Mouse (Mus musculus) monocyte, adult 2 months (primary cell): ENCODE results near the gene Axl.
A peak's percentile ranks its signal among the peaks of the same experiment; 100 is the strongest.
"Not testable (repeated sequence)": the region's sequence is repeated elsewhere in the genome, so short reads cannot be mapped to it uniquely, and the experiment has no call there.

ENCODE experiments used
- DNase-seq, 2 experiments: peaks; one replicate each; pipeline ENCODE4 v3.0.0; 2022; ENCODE audit warnings: low spot score in 2 of 2, low read depth in 1 of 2

Gene Axl

DNA sequence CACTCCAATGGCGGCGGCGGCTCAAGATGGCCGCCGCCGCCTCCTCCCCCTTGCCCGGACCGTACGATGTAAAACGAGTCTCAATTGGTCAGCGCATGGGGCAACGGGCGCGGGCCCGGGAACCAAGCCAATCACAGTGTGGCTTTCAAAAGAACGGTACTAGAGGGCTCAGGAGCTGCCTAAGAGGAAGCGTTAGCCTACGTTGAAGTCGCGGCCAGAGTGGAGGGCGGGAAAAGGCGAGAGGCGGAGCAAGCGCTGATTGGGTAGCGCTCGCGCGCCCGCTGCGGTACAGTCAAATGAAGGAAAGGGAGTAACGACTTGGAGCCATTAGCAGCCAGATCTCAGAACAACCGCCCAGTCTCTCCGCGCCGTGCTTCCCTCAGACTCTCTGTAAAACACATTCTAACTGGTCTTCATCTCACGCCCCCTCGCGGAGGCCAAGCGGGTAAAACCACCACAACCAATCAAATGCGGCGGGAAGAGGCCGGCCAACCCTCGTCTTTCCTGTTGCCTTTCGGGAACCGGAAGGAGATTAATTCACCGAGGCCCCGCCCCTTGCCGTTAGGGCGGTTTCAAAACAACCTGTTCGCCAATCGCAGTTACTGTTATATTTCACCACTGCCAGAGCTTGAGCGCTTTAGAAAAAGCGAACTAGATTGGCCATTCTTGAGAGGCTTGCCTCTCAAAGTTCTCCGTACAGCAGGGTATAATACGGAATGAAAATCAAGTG is 33.6 kb downstream of the Axl start, which contains the start of gene Hnrnpul1:
Gene Hnrnpul1, minus strand, starts transcription at position 20 of the 730 bp plus-strand sequence.
- DNase-seq, result peak; percentile 99

DNA sequence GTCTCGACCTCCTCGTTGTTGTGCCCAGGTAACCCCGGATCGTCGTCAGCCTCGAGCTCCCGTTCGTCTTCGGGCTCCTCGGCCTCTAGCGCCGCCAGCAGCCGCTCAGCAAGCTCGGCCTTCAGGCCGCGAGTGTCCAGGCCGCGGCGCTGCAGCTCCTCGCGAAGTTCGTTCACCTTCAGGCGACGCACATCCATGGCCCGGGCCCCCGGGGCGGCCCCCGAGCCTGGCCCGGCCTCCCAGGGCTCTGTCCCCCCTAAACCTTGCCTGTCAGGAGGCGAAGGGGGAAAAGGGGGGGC is 34.1 kb downstream of the Axl start:
- no peak for DNase-seq

DNA sequence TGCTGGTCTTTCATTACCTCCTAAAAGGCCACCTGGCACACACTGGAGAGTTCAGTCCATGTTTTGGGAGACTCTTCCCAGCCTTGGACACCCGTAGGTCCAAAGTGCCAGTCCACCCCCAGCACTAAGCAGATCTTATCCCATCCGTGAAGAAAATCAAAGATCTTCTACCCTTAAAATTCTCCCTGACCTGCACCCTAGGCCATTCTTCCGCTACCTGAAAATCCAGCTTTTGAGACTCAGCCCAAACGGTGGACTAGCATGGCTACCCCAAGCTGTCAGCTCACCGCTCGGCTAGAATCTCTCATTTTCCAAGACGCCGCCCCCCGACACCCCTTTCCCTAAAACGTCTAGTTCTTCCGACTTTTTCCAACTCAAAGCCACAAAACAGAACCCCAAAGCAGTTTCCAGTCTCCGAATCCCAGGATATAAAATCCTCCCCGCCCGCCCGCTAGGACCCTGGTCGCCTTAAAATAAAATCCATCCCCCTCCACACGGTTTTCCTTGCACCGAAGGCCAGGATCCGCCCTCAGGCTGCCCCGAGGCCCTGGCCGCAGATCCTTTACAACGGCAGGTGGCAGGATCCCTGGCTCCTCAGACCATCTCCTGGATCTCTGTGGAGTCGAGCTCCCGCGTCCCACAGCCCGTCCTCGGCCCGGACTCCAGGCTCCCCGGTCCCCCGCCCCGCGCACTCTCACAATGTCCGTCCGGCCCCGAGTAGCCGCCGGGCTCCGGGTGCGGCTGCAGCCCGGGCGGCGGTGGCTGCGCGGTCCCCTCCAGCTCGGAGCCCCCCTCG is 34.7 kb downstream of the Axl start:
- DNase-seq, result no peak

DNA sequence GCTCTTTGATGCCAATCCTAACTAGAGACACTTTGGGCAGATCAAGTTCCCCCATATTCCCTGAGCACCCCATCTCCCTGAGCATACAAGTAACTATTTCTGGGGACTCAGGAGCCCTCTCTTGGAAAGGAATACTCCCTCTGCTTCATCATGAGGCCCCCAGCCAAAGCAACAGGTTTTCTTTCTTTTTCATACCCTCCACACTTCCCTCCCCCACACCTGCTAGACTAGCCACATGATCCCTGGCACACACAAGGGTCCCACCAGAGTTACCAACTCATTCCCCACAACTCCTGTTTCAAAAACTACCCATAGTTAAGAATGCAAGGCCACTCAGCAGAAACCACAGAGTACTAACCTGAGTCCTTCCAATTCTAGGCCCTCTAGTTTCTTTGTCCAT is 35.4 kb downstream of the Axl start:
- DNase-seq, result no peak

DNA sequence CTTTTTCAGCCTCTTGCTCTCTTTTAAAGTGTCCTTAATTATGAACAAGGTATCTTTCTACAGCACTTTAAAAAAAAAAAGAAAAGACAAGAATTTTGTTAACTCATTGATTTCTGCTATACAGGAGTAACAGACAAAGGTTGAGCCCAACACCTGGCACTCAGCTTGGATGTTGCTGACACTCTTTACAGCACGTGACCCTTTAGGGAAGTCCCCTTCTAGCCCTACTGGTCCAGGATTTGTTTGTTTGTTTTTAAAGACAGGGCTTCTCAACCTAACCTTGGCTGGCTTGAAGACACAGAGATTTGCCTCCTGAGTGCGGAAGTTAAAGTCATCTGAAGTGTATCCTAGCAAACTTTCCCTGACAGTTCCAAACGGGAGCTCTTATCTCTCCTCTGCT is 41.7 kb downstream of the Axl start:
- DNase-seq, result no peak

DNA sequence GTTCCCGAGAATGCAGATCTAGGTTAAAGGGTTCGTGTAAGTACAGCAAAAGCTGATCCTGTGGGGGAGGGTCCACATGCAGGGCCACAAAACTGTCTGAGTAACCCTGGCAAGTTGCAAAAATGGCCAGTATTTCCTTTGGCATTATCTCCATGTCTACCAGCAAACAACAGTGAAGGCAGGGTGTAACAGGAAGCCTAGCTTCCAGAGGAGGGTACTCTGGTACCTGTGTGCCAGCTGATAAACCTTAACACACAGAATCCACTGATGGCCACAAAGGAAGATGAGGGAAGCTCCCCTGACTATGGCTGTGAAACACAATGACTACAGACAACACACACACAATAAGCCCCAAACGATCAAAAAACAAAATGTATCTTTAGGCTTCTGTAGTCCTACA is 50.2 kb downstream of the Axl start:
- no peak for DNase-seq

DNA sequence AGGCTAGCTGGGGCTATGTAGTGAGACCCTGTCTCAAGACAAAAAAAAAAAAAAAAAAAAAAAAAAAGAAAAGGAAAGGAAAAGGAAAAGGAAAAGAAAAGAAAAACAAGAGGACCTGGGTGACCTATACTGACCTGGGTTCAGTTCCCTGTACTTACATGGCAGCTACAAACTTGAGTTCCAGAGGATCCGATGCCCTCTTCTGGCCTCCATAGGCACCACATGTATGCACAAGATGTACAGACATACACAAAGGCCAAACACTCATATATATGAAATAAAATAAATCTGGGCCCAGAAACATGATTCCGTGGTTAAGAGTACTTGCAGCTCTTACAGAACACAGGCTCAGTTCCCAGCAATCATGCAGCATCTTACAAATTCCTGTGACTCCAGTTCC is 51.6 kb downstream of the Axl start:
- DNase-seq, result no peak

DNA sequence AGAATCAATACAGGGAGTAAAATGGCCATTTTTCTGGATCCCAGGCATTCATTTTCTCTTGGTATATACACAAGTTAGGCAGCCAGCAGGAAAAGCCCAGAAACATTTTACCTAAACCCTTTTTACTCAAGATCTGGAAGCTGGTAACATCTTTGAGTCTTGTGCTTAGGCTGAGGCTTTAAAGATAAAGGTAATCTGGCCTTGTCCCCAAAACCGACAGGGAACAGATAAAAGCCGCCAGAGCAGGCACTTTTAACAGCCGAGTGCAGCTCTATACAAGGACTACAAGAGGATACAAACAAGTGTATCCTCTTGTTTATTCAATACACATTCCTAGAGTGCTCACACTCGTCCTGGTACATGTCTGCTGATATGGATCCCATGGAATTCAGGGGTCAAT is 53.5 kb downstream of the Axl start:
- no peak for DNase-seq

DNA sequence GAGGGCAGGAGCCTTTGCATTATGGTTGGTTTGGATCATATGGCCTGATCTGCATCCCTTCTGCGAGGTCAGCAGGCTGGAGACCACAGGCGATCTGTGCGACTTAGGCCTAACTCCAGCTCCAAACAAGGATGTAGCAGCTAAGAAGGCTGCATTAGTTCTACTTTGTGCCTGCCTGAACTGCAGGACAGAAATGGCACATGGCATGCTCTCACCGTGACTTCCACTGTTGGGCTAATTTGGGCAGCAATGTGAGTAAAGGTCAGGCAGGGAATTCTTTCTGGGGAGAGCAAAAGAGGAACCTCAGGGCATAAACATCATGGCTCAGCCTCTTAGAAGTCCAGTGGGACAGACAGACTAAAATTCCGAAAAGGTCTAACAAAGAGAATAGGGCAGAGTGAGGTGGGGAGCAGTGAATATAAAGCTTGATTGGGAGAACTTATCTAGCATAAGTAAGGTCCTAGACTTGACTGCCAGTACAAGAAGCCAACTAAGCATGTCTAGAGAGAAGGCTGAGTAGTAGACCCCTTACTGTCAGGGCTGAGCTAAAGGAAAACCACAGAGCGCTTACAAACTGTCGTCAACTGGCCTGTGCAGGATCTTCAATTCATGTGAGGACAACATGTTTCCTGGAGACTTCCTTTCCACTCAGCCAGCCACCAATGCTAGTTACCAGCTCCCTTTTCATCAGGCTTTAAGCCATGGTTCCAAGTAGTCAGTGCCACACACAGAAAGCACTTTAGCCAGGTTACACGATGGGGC is 57.0 kb downstream of the Axl start:
- no peak for DNase-seq

DNA sequence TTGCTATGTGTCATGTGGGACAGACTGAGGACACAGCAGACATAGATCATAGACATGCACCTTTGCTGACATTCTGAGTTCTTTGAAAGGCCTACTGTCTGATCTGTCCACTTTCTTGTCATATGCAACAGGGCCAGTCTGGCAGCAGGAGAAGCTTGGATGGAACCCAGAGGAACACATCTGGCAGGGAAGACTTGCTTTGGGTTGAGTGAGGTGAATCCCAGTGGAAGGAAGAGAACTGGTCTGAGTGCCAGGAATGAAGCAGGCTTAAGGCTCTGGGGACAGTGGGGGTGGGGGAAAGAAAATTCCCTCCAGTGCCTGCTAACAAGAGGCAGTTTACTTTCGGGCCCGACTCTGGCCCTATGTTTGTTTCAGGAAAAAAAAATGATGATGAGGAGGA is 58.6 kb downstream of the Axl start:
- DNase-seq, result no peak

DNA sequence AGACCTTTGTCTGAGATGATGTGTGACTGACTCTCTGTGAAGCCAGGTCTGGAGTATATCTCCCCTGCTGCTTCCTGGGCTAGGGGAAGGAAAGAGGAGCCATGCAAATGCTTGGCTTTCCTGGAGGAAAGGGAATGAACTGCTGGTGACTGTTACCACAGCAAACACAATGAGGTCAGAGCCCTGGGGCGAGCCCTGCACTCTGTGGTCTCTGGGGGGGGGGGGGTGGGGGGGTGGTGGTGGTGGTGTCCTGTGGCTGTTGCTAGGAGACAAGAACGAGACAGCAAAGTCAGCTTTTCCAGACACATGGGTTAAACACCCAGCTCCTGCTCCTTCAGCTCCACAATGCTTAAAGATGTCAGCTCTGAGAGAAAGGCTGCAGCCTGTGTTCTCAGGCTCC is 59.1 kb downstream of the Axl start:
- DNase-seq, result no peak

DNA sequence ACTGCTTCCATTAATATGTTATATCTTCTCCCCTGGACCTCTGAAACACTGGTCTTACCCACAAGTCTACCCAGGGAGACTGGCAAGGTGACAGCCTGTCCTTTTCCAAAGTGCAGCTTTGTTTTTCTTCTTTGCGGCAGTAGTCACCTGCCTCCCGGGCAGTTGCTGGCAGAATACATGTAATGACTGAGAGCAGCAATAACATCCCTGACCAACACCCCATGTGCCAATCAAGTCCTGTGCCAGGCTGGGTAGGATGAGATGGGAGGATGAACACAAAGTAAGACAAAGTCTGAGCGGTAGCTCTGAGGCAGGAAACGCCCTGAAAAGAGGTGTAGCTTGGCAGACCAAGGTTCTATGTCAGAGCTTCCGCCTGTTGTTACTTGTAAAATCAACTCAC is 60.7 kb downstream of the Axl start:
- no peak for DNase-seq

DNA sequence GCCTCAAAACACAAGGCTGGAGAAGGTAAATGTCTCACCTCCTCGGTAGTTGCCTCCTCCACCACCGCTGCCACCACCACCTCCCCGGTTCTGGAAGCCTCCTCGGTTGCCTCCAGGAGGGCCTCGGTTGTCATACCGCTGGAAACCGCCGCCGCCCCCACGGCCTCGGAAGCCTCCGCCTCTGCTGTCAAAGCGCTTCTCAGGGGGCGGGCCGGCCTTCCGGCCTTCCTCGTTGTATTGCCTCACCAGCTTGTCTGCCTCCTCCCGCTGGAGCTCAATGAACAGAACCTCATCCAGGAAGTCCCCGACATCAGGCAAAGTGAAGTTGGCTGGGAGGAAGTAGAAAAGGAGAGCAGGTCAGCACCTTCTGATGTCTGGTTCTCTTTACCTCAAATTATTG is 62.6 kb downstream of the Axl start:
- DNase-seq, result no peak

DNA sequence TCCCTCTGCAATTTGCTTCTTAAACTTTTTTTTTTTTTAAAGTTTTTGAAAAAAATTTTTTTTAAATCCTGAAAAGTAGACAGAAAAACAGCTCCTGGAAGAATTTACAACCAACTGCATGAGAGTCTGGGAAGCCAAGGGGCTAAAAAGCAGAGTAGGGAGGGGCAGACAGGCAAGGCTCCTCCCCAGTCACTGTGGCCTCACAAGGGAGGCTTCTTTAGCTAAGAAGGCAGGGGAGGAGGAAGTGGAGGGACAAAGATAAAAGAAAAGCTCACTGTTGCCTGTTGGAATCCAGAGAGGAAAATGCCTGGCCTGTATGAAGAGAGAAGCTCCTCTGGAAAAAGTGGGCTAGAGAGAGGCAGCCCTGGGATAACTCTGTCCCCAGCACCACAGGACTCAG is 66.7 kb downstream of the Axl start:
- not testable (repeated sequence) for DNase-seq

DNA sequence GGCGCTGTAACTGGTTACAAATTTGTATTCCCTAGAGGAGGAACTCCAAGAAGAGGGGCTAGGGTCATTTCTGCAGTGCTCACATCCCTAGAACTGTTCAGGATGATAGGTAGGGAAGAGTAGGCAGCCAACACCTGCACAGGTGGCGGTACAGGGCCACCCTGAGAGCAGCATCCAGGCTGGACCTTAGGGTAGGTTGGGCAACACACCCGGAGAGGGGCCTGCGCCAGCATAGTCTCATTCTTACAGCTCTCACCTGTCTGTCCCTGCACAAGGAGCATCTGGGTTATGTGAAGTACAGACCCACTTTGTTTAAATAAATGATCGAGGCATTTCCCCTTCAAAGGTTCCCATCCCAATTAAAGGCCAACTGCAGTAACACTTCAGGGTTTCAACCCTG is 67.7 kb downstream of the Axl start:
- DNase-seq, result no peak

DNA sequence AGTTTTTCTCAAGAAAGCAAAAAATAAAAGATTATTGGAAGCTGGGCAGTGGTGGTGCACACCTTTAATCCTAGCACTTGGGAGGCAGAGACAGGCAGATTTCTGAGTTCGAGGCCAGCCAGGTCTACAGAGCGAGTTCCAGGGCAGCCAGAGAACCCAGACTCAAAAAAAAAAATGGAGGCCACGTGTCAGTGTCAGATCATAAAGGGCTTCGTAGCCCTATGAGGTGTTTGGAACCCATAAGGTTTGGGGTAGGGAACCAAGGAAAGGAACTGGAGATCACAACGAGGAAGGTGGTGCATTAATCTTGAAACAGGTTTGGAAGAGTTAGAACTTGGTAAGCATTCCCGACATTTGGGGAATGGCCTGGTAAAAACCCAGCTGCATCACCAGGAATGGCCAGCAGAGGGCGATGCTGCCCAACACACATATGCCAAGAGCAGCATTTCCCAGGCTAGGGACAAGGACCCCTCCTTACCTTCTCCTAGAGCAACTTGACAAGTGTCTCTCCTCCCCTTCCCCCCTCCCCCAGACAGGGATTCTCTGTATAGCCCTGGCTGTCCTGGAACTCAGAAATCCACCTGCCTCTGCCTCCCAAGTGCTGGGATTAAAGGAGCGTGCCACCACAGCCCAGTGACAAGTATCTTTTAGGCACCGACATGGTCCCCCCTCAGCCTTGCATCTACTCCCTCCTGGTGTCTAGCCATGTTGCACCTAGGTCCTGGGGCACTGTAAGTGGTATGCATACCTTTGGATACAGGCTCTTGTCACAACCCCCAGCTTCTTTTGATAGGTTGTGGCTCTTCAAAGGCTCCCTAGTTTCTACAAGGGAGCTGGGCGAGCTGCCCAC is 68.5 kb downstream of the Axl start:
- DNase-seq, result peak in 1 of 2 experiments; percentile 51

DNA sequence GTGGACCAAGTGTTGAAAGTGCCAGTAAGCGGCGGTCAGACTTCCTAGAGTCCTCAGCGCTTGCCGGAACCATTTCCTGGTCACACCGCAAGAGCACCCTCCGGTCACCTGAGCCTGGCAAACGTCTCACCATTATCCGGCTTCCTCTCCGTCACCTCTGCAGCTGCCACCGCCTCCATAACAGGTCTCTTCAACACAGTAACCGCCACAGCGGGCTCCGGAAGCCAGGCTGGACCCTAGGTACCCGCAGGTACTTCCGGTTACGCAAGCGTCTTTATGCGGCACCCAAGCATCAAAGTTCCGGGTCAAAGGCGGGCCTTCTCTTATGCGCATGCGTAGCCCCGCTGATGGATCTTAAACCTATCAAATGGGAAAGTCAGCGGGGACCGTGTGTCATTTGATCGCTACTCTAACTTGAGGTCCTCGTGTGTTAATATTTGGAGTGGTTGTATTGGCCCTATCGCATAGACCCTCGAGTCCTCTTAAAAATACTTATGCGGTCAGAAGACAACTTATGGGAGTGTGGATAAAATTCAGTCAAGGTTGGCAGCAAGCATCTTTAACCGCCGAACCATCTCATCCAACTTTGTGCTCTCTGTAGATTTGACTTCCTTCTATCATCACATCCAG is 69.6 kb downstream of the Axl start, which contains the start of gene Ccdc97:
Gene Ccdc97, minus strand, starts transcription at position 301 of the 630 bp plus-strand sequence.
- DNase-seq, result peak; percentile 77 to 83

DNA sequence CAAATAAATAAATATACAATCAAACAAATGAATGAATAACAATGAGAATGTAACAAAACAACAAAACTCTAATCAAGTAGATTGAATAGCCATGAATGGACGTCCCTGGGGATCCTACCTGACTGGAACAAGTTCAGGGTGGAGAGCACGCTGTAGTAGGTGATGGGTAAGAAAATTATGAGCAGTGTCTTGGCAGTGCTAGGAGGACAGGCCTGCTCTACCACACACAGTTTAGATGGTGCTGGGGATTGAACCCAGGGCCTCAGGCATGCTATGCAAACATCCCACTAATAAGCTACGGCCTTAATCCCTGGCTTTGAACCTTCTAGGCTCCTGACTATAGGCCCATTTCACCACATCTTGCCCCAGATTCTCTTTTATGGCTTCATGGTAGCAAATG is 71.0 kb downstream of the Axl start:
- no peak for DNase-seq

DNA sequence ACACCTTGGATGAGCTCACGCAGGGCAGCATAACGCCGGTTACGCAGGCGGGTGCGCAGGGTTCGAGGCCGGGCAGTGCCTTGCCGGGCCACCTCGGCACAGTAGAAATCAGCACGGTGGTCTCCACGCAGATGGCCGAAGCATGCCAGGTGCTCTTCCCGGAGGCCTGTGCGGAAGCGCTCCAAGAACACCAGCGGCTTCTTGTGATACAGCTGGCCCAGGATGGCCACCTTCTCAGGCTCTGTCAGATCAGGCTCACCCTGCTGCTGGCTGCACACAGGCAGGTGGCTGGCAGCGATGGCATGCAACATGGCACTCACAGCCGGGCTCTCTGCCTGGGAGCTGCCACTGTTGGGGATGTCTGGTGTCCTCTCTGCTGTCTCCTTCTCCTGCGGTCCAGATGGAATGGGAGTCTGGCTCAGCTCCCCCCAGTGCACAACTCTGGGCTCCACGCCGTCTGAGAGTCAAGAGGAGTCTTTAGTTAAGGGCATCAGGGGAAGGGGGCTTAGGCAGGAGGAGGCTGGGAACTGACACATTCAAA is 72.7 kb downstream of the Axl start:
- DNase-seq, result no peak

DNA sequence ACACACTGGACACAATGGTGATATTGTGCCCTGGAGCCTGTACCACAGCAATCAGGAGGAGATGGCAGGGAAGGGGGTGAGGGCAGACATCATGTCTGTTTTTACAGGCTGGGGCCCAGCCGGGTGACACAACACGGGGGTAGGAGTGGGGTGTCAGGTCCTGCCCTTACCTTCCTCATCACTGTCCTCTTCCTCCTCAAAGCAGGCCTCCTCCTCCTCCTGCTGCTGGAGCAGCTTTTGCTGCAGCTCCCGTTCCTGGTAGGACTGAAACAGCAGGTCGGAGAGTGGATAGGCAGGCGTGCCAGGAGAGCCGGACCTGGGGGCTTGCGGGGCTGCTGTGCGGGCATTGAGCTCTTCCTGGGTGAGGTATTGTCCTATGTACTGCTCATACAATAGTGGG is 73.9 kb downstream of the Axl start:
- no peak for DNase-seq
